Mouse (Mus musculus) NIH3T3 (cell line): ENCODE results near the gene Il12rb1.

Source experiments
- DNase-seq: peaks from one replicate; pipeline ENCODE4 v3.0.0-alpha.2; 2012; ENCODE audit warnings: low read depth

The Il12rb1 gene

DNA sequence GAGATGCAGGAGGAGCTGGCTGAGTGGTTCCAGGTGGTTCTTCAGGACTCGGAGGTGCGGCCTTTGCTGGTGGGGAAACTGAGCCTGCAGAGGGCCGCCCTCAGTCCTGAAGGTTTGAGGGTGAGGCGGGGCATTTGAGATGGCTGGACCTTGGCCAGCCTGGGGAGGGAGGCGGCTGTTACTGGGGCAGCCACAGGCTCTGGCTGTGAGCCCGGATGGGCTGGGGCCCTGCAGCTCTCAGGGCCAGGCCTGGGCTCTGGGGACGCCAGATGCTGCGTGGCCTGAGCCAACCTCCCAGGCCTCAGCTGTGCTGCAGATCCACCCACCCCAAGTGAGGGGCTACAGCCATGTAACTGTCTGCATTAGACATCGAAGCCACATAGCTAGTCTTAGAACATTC, 34.4 kb upstream of the Il12rb1 start:
- DNase-seq, result peak; percentile 95

DNA sequence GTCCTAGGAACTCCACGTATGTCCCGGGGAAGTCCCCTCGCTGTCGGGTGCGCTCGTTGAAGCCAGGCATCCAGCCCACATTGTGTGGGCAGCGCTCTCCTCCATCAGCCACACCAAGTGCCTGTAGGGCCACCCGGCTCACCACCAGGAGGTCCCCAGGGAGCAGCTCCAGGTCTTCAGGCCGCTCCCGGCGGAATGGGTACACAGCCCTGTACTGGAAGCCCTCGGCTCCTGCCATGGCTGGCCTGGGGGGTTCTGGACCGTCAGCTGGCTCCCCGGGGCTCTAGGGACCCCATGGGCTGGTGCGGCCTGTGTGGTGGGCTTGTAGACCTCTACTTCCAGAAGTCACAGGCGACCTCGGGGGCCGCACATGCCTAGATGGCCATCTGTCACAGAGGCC, 33.5 kb upstream of the Il12rb1 start:
- DNase-seq, result no peak

DNA sequence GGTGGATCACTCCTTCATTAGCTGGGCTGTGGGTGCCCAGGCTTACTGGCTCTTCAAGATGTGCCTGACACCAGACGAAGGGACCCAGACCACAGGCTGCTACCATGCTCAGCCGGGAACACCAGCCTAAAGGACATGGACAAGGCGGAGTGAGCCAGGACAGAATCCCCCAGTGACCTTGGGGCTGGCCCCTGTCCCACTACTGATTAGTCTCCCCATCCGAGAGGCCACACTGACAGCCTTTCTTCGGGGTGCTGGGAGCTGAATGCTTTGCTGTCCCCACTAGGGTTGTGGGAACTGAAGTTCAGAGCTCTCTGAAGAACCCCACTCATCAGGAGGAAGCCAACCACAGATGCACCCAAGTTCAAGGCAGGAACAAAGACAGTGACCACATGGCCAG, 33.0 kb upstream of the Il12rb1 start:
- DNase-seq, result no peak

DNA sequence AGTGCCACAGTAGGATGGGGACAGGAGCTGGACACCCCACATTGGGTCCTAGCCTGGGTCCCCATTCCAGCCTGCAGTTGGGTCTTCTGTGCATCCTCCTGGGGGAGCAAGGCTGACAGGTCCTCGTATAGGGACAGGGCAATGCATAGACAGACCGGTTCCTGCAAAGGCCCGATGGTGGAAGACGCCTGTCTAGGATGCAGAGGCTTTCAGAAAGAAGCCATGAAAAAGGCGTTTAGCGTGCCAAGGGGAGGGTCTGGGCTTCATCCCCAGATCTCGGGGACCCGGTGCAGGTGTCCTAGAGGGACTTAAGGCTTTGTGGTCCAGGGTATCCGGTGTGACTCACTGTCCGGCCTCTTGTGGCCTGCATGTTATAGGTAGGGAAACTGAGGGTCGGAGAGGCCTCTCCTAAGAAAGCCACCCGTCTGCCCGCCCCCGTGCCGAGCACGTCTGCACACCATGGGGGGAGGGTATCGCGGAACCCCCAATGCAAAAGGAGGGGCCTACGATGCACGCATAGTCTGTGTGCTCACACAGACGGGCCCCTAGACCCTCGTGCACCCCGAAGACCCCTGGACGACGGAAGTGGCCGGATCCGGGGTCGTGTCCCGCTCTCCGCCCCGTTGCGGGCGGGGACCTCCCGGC, 32.3 kb upstream of the Il12rb1 start:
- peak; percentile 27 for DNase-seq

DNA sequence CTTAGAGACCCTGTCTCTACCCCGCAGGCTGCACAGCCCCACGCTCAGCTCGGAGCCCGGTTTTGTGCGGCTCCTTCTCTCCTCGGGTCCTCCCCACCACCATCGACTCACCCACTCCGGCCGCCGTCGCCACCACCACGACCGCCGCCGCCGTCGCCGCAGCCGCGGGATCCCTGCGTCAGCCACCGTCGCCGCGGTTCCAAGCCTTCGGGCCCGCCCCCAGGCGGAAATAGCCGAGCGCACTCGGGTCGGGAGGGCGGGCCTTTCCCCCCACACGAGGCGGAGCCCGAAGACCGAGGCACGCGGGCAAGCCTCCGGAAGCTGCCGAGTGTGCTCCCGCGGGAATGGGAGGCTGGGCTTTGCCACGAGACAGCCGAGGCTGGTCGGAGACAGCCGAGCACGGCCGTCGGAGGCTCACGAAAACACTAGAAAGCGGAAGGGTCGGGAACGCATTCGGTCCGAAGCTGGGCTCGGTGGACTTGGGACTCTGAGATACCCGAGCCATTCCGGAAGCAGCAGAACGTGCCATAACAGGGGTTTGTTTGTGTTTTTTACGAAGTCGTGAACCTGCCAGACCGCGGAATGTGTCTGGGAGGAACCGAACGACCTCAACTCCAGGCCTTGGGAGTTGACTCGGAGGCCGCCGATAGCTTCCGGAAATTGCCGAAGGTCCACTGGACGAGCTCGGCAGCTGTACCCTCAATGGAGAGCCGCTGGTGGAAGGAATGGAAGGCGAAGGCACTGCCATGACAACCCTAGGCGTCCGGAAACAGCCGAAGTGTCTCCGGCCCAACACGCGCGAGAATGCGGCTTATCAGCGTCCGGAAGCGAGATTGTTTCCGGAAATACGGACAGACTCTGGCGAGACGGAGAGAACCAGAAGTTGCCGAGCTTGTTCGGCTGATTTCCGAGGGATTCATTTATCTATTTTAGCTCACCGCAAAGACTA, 31.5 kb upstream of the Il12rb1 start, which contains the start of gene Pik3r2:
TSS of gene Pik3r2 (minus strand) at position 218 of the 949 bp plus-strand sequence.
- DNase-seq, result peak; percentile 99

DNA sequence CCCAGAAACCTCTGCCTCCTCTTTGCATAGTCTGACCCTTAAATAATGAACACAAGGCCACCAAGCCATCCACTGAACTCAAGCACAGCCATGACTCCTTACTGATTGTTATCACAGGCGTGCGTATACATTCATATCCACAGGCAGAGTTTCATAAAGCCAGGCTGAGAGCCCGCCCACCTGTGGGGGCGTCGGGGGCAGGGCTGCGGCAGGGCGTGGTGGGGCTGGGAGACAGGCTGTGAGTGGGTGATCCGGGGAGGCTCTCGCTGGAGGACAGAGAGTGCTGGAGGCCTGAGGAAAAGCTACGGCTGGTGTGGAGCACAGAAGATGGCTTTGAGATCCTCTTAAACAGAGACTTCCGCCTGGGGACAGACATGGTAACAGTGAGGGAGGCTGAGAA, 28.2 kb upstream of the Il12rb1 start:
- DNase-seq, result no peak

DNA sequence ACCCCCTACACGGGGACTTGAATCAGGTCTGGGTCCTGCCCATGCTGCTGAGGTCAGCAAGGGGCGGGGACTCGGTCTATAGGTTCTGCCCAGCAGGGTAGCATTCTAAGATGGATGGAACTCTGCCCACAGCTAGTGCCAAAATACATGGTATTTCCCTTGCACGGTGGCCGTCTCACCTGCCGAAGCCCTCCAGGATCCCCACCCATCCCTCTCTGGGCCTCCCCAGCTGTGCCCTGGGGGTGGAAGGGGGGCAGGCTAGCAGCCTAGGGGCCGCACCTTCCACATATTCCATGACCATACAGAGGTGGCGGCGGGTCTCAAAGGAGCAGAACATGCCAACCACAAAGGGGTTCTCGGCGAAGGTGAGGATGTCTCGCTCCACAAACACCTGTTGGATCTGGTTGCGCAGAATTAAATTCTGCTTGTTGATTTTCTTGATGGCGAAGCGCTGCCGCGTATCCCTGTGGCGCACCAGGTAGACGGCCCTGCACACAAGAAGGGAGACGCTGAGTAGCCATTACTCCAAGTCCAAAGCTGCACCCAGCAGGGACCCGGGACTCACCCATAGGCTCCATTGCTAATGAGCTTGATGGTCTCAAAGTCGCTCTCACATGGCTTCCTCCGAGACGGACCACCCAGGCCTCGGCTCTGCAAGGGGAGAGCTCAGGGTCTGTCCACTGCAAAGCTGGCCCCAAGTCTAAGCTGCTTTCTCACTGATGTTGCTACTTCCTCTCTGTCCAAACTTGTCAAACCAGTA, 21.8 kb upstream of the Il12rb1 start:
- DNase-seq, result no peak

DNA sequence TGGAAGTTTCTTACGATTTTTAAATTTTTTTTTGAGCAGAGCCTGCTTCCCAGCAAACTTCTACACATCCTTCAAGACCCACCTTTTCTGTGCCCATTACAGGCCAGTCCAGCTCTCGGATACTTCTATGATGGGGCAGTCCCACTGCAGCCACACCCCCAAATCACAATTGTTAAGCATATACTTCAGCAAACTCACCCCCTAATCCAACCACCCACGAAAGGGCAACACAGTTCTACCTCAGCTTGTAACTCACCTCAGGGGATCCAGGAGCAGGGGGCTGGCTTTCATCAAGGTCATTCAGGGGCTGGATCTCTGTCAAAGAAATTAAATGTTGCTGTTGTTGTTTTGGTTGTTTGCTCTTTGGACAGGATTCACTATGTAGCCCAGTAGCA, 21.2 kb upstream of the Il12rb1 start:
- DNase-seq, result no peak

DNA sequence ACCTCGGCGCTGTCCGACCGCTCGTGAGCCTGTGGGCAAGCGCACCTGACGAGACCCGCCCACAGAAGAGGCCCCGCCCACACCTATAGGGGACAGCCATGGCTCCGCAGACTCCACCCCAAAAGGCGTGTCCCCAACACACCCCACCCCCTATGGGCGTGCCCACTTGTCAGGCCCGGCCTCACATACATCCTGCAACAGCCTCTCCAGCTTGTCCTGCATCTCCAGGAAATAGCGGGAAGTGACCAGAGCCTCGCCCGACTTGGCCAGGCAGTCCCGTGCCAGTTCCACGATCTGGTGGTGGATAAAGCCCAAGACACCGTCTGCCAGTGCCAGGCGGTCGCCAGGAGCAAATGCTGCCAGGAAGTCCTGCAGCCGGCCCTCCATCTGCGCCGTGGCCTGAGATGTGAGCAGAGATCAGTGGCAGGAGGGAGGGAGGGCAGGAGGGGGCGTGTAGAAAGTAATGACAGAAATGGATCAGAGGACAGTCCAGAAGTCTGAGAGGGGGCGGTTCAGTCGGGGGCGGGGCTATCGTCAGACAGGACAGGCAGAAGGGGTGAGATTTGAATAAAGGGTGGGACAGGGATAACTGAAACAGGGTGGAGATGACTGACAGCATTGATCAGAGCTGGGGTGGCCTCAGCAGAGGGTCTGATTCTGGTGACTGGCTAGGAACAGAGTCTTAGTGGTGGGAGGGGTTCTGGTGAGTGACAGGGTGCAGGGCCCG, 20.1 kb upstream of the Il12rb1 start:
- DNase-seq, result peak; percentile 20

DNA sequence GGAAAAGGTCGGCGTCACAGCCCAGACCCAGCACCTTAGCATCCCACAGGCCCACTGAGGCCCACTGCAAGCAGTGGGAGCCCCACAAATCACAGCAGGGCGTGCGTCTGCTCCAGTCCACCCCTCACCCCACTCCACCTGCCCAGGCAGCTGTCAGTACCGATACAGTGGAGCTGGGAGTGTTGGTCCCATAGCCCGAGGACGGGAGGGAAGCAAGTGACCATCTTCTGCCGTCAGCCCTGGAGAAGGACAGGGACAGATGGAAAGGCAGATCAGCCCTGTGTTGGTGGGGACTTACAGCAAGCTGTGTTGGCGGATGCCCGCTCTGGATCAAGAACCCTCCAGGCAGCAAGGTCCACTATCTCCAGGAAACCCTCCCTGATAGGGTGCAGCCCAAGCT, 19.2 kb upstream of the Il12rb1 start:
- DNase-seq, result no peak

DNA sequence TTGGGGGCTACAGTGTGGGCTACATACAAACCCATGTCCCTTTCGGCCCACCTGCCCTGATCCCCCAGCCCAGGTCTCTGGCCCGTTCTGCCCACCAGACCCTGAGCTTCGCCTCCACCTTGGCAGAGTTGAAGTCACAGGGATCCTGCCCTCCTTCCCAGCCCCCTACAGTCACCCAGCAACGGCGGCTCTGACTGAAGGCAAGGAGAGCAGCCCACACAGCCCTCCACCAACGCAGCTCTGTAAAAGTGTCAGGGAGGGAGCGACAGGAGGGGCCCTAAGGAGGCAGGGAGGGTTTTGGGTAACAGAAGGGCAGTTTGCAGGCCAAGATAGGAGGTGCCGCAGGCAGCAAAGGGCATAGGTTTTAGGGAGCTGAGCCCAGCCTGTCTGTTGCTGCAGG, 17.4 kb upstream of the Il12rb1 start:
- no peak for DNase-seq

DNA sequence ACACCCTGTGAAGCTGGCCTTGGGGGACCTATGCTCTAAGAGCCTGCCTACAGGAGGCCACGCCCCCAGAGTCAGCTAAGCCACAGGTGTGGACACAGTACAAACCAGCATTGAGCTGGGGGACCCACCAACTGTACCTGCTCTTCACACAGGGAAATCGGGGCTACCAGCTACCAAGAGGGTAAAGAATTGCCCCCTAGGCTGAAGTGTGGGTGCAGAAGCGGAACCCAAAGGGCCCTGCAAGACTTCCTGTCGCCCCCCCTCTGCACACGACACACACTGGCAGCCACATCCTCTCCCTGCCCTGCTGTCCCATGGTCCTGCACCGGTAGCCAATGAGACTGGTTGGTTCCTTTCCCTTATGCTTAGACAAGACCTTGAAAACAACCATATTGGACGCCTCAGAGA, 17.0 kb upstream of the Il12rb1 start:
- DNase-seq, result peak; percentile 31

DNA sequence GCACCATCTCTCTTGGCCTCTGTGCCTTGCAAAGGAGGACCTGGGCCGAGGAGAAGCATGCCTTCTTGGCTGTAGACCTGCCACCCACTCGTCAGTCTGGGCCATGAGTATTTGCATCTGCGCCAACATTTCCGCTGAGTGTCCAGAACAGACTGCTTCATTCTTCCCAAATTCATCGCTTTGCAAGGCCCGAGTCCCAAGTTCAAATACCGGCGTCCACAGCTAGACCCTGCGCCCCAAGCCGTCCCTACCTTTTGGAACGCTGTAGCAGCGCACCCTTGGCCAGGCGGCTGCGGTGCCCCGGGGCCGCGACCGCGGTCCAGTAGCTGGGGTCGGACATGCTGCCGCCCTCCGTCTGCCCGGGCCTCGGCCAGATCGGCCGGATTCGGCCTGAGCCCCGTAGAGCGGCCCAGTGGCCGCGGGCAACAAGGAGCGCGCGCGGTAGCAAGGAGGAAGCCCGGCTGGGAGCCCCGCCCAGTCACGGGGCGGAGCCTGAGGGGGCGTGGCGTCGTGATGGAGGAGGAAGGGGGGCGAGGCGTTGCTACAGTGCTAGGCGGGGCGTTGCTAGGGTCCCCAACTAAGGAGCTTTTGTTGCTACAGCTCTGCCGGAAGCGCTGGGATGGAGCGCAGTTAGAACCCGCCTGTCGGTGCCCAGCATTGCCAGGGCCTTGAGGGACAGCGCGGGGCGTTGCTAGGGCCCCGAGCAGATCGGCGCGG, 16.1 kb upstream of the Il12rb1 start:
- peak; percentile 99 for DNase-seq

DNA sequence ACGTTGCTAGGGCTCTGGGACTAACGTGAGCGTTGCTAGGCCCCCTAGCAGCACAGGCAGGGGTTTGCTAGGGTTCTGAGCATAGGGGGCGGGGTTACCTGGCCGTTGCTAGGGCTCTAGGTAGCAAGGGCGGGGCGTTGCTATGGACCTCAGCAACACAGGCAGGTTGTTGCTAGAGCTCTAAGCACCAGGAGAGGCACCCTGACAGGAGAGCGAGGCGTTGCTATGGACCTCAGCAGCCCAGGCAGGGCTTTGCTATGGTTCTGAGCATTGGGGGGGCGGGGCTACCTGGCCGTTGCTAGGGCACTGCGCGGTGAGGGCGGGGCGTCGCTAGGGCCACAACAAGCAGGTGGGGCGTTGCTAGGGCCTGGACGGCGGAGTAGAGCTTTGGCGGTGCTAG, 15.5 kb upstream of the Il12rb1 start:
- DNase-seq, result no peak

DNA sequence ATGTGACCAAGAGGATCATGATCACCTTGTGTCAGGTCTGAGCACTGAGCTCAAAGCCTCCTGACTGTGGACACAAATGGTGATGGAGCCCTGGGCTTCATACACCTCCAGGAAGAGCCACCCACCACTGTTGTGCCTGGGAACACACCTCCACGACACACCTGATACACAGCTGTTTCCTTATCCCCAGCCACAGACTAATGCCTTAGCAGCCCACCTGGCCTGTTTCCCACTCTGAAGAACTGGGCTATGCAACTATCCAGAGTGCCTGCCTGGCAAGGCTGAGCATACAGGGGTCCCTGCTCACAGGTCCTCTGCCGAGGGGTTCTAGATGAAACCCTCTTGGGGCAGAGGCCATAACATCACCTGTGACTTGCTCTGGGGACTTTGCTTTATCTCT, 14.0 kb upstream of the Il12rb1 start:
- no peak for DNase-seq

DNA sequence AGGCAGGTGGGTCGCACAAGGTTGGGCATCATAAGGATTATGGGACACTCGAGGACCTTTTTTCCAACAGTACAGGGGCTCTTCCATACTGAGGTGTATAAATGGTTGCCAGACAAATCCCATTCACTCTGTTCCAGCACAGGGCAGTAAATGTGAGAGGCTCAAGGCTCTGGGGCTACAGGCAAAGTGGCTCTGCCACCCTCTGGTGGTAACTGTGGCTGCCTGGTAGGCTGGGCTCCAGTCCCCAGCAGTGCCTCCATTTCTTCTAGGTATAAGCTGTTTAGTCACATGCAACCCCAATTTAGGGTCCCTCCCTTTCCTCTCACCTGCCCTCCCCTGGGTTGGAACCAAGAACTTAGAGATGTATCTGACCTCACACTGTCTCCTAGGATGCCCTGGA, 12.9 kb upstream of the Il12rb1 start:
- DNase-seq, result no peak

DNA sequence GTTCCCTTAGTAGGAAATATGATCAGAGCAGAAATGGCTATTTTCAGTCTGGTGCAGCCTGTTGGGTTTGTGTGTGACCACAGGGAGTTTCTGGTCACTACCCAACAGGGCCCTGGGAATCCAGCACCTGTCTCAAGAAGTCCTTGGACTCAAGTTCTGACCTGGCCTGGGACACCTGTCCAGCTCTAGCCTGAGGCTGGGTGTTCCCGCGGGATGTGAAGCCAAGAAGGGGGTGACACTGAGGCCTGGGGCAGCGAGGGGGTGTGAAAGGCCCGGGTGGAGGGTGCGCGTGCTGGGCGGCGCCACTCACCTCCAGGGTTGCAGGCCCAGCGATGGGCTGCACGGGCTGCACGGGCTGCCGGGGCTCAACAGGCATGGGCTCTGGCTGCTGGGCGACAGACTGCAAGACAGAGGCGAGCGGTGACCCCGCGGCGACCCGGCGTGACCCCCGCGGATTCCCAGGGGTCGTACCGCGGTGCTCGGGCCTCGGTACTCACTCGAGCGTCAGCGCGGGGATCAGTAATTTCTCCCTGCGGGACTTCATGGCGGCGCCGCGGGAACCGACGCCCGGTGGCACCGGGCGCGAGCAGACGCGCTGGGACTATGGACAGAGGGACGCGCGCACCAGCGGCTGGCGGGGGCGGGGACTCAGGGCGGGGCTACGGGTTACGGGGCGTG, 11.7 kb upstream of the Il12rb1 start:
- peak; percentile 29 for DNase-seq

DNA sequence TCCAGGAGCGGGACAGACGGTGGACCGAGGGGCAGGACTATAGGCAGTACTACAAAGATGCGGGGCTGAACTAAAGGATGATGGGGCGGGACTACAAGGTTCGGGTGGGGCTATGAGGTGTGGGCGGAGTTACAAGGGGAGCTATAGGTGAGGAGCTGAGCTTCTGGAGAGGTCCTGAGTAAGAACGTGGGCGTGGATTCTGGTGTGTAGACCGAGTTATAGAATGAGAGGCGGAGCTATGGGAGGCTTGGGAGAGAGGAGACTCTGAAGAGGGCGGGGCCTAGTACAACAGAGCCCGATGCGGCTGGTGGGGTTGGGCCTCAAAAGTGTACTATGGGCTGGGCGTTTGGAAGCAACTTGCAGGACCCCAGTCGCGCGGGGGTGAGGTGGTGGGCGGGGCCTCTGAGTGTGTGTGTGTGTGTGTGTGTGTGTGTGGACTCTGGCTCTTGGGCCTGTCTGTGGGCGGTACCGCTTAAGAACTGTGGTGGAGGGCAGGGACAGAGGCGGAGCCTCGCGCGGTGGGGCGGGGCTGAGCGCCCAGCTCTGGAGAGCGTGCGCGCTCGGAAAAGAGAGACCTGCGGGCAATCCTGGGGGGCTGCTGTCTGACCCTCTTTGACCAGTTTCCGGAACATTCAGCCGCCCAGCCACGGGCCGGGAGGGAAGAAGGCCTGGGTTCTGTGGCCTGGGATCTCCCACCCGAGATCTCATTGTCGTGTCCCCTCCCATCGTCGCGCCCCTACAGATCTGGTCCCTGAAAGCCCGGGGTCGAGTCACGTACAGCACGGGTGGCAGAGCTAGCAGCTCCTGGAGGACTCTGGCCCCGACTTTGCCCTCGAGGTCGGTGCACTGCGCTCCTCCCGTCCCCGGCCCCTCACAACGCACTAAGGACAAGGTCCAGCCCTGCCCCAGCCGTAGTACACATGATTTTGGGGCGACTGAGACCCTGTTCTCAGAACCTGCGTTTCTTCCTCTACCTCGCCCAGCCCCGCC, 10.9 kb upstream of the Il12rb1 start:
- peak; percentile 96 for DNase-seq

DNA sequence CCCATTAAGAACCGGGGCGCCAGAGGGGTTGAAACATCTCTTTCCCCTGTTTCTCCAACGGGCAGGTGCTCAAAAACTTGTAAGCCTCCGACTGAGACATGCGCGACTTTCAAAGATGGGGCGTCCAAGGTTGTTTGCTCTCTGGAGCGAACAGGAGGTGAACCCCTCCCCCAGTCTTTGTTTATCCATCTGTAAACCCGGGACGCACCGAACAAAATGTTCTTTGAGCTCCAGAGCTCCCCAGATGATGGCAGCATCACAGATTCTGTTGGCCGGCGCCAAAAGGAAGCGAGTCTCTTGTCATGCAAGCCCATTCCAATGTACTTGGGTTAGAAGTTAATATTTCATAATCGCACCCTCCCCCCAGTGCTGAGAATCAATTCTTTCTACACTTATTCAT, 10.0 kb upstream of the Il12rb1 start:
- DNase-seq, result no peak

DNA sequence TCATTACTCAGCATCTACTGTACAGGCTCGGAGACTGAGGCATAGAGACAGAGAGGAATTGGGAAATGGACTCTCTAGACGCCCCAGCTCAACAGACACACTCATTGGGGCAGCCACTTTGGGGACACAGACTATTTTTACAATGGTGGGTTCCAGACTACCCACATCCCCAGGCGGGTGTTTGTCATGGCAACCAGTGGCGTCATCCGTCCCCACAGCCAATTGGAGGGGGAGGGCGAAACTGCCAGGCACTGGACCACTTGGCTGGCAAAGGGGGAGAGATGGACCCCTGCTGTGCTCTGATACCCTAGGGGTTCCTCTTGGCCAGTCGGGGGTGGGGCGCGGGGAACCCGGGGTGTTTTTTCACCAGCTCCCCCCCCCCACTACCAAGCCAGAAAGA, 7.6 kb upstream of the Il12rb1 start:
- DNase-seq, result no peak
